Mouse (Mus musculus) heart, postnatal 14 days (tissue): ENCODE data around the gene Brd3os. TPM values are rescaled to one million over a fixed set of nuclear protein-coding genes. Genes with fewer than 3 reads are reported as not detected.

ENCODE experiments used
- DNase-seq, 2 experiments: peaks; one replicate each; pipeline ENCODE4 v3.0.0; 2021 to 2022
- intact Hi-C: fragments of 180-260 bp; cut with DNase I; formaldehyde crosslinking; loops from one replicate; pipeline ENCODE4 v1.15.1; 2025
- total RNA-seq, 2 experiments: library from RNA; stranded (reverse); gene quantifications; 2 replicates each; pipeline ENCODE4 v1.2.3; 2021

Brd3os gene
- total RNA-seq, 2 experiments from 2014 or later: 1.2 TPM

GRCm38 (mm10) chr2:27460651-27461050, 18.5 kb downstream of the Brd3os start:
- intact Hi-C loops: no loop called here
- DNase-seq: no peak

- DNase-seq: no peak
- intact Hi-C loops: no loop called here
Measured at GRCm38 (mm10) chr2:27461881-27462660, 19.9 kb downstream of the Brd3os start.

- intact Hi-C loops: no loop called here
- no peak for DNase-seq
Measured at GRCm38 (mm10) chr2:27462901-27463300, 20.8 kb downstream of the Brd3os start.

- intact Hi-C loops: no loop called here
- no peak for DNase-seq
Measured at GRCm38 (mm10) chr2:27469292-27469990, 27.3 kb downstream of the Brd3os start.

- intact Hi-C loops: no loop called here
- no peak for DNase-seq
Measured at GRCm38 (mm10) chr2:27469991-27470355, 27.8 kb downstream of the Brd3os start.

- DNase-seq: no peak
- intact Hi-C loops: no loop called here
Measured at GRCm38 (mm10) chr2:27470535-27470934, 28.4 kb downstream of the Brd3os start.

GRCm38 (mm10) chr2:27471170-27471584, 29.1 kb downstream of the Brd3os start:
- intact Hi-C loops: no loop called here

GRCm38 (mm10) chr2:27473061-27473765, 31.1 kb downstream of the Brd3os start:
- DNase-seq: no peak
- intact Hi-C loops: no loop called here

More at GRCm38 (mm10) chr2:27471170-27471584, 29.1 kb downstream of the Brd3os start:
- no peak for DNase-seq

- DNase-seq: no peak
- intact Hi-C loops: loop anchor here (2.0 kb wide), 1 partner anchor 43 kb away; no protein-coding TSS in a partner anchor
Measured at GRCm38 (mm10) chr2:27473911-27474310, 31.8 kb downstream of the Brd3os start.

- peak; percentile 59 to 61 for DNase-seq
- intact Hi-C loops: loop anchor here (2.0 kb wide), 1 partner anchor 42 kb away; no protein-coding TSS in a partner anchor
Measured at GRCm38 (mm10) chr2:27474621-27475484, 32.7 kb downstream of the Brd3os start.

- intact Hi-C loops: loop anchor here (2.0 kb wide), 1 partner anchor 41 kb away; no protein-coding TSS in a partner anchor
- DNase-seq: peak; percentile 93 to 97
Measured at GRCm38 (mm10) chr2:27475495-27476302, 33.6 kb downstream of the Brd3os start.

GRCm38 (mm10) chr2:27476303-27477192, 34.4 kb downstream of the Brd3os start:
- intact Hi-C loops: no loop called here
- DNase-seq: peak in 1 of 2 experiments; percentile 36

GRCm38 (mm10) chr2:27479821-27480220, 37.7 kb downstream of the Brd3os start:
- intact Hi-C loops: no loop called here
- DNase-seq: no peak

- no peak for DNase-seq
- intact Hi-C loops: no loop called here
Measured at GRCm38 (mm10) chr2:27480367-27480766, 38.2 kb downstream of the Brd3os start.

GRCm38 (mm10) chr2:27482265-27482861, 40.2 kb downstream of the Brd3os start:
- intact Hi-C loops: no loop called here
- DNase-seq: no peak

- DNase-seq: no peak
- intact Hi-C loops: no loop called here
Measured at GRCm38 (mm10) chr2:27486725-27487124, 44.6 kb downstream of the Brd3os start.

- DNase-seq: no peak
- intact Hi-C loops: no loop called here
Measured at GRCm38 (mm10) chr2:27487336-27488049, 45.4 kb downstream of the Brd3os start.
